Mouse (Mus musculus) lung, adult 2 months (tissue): ENCODE data around the gene Msrb1. TPM values are rescaled to one million over a fixed set of nuclear protein-coding genes. Genes with fewer than 3 reads are reported as not detected.
A peak's percentile ranks its signal among the peaks of the same experiment; 100 is the strongest.

Source experiments
- DNase-seq: peaks from one replicate; pipeline ENCODE4 v3.0.0; 2022
- H3K4me1 ChIP-seq: fragments of 200-500 bp; 2 replicates; pipeline ENCODE4 v1.6.1; 2011; ENCODE audit warnings: low read length; ENCODE audit not compliant: control insufficient read depth, insufficient read depth
- H3K4me3 ChIP-seq: fragments of 200-500 bp; replicated peaks from 2 replicates; pipeline ENCODE3; 2011; ENCODE audit warnings: low read depth, mild to moderate bottlenecking, control low read depth, low read length; ENCODE audit errors: extremely low read depth
- CTCF ChIP-seq: fragments of 200-500 bp; IDR thresholded peaks from 2 replicates; pipeline ENCODE4 v1.5.1; 2011; ENCODE audit warnings: mild to moderate bottlenecking, low read length, control low read depth; ENCODE audit not compliant: insufficient read depth
- POLR2A ChIP-seq: fragments of 200-500 bp; IDR thresholded peaks from 2 replicates; pipeline ENCODE4 v1.6.1; 2011; ENCODE audit warnings: low read depth, mild to moderate bottlenecking, control low read depth, low read length, borderline replicate concordance; ENCODE audit errors: extremely low read depth
- WGBS: fragments of 180-500 bp; shearing (Covaris S2); methylation state at CpG from one replicate; pipeline ENCODE4 v1.1.7; 2018; 5-methylcytosine and 5-hydroxymethylcytosine counted together
- polyA plus RNA-seq: library from polyadenylated mRNA; depleted of rRNA; stranded (reverse); fragments of >200 nt; gene quantifications from 2 replicates; pipeline ENCODE4 v1.2.3, GENCODE M21; 2012

Msrb1 gene
- polyA plus RNA-seq, 1 experiment = 103 TPM

DNA sequence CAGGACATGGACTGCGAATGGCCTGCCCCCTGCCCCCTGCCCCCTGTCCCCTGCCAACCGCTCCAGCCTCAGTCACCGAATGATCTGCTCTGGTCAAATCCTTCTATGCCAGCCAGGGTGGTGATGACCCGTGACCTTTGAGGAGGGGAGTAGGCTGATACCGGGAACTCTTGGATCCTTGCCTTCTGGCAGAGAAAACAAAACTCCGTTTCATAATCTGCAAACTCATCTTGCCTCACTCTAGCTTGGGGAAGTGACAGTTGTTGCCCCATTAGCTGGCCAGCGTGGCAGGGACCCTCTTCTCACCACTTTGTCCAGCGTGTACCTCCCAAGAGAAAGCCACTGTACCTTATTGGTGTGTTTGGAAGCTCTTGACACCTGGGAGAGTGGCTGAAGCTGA lies 5.9 kb downstream of the Msrb1 start:
- no peak for DNase-seq
- 56% methylated on average over 8 of the region's 8 CpGs for WGBS

DNA sequence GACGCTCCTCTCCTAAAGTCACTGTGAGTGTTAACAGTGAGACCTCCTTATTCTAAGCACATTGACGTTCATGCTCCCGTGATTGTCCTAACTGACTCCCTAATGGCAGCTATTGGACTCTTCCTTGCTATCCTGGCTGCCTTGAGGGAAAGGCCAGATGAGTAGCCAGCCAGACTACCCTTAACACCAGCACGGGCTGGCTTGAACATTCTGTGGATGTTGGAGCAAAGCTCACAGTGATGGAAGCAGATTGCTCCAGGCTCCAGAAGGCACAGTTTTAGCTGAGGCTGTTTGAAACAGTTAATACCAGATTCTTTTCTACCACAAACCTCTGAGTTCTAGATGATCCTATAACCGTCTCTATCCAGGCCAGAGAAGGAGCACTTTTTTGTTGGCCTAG lies 7.5 kb downstream of the Msrb1 start:
- no peak overlapping the region for H3K4me3 ChIP-seq
- TF ChIP-seq POLR2A = no peak
- TF ChIP-seq CTCF = no peak
- 72% methylated on average over 5 of the region's 5 CpGs for WGBS
- no peaks in the 10 kb centered on the region for H3K4me1 ChIP-seq
- DNase-seq = no peak

More for the DNA sequence above, 5.9 kb downstream of the Msrb1 start:
- Histone ChIP-seq H3K4me1 (peaks cover 3% of the 10 kb centered on the region; the same call in 1 of the 2 replicates), H3K4me3 (no peak overlapping the region)
- TF ChIP-seq POLR2A (no peak), CTCF (no peak)

DNA sequence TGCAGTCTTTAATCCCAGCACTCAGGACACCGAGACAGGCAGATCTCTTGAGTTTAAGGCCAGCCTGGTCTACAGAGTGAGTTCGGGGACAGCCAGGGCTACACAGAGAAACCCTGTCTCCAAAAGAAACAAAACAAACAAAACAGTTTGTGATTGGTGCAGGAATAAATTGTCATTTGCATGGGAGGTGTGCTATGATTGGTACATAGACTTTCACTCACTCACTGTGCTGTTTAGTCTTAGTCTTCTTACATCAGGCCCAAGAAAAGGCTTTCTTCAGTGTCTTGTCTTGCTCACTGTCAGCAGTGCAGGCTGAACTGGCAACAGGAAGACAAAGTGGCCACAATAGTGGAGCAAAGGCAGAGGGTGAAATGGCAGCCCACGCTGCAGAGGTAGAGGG lies 7.9 kb downstream of the Msrb1 start:
- no peak for DNase-seq
- no peak overlapping the region for H3K4me3 ChIP-seq
- TF ChIP-seq CTCF (no peak), POLR2A (no peak)
- WGBS = 74% methylated on average over 3 of the region's 3 CpGs
- H3K4me1 ChIP-seq = no peaks in the 10 kb centered on the region

DNA sequence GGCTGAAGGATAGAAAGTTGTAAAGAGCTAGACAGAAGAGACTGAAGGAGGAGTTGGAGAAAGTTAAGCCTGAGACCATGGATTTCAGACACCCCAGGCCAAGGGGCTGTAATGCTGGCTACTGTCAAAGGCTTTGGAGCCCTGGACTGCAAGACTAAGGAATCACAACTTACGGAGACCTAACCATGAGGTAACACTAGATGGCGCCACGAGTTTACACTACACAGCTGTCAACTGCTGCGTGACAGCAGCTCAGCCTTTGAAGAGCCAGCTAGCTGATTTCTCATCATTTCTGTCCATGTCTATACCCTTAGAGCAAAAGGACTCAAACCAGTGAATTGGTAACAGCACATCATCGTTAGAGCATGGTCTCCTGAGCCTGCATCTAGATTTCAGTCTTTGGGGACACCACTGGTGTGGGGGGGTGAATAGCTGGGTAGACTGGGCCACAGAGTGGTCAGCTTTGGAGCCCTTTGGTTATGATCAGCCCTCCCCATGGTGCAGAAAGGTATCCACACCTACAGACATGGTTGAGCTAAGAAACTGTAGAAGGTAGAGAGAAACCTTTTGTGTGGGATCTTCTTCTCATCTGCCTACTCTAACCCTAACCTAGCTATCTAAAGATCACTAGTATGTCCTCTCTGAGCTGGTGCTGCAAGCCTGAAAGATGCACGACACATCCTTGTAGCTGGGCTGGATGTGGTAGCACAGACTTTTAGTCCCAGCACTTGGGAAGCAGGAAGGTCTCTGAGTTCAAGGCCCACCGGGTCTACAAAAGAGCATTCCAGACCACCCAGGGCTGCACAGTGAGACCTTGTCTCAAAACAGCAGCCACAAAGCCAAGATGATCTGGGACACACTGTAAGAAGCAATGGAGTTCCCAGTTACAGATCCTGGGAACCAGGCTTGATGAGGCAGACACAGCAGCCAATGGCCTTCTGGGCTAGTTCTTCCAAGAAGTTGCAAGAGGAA lies 9.4 kb downstream of the Msrb1 start:
- WGBS = 20% methylated on average over 7 of the region's 7 CpGs
- Histone ChIP-seq H3K4me1 (no peaks in the 10 kb centered on the region), H3K4me3 (no peak overlapping the region)
- peak; percentile 93 for TF ChIP-seq CTCF
- no peak for TF ChIP-seq POLR2A
- DNase-seq = peak; percentile 76

DNA sequence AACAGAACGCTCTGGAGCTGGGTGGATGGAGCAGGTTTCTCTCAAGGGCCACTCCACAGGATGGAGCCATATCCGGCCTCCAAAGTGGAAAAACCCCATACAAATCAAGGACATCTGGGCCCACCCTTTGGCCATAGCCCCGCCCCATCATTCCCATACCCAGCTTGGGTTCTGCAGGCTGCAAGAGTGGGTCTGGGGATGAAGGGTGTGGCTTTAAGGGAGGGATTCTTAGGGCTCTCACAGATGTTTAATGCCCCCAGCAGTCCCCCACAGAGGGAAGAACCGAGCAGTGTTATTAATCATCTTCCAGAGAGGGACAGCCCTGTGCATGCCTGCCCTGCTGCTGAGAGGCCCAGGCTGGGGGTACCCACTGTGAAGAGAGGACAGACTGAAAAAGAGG lies 10.5 kb downstream of the Msrb1 start:
- no peak overlapping the region for H3K4me3 ChIP-seq
- WGBS = 46% methylated on average over 4 of the region's 4 CpGs
- TF ChIP-seq CTCF (no peak), POLR2A (no peak)

DNA sequence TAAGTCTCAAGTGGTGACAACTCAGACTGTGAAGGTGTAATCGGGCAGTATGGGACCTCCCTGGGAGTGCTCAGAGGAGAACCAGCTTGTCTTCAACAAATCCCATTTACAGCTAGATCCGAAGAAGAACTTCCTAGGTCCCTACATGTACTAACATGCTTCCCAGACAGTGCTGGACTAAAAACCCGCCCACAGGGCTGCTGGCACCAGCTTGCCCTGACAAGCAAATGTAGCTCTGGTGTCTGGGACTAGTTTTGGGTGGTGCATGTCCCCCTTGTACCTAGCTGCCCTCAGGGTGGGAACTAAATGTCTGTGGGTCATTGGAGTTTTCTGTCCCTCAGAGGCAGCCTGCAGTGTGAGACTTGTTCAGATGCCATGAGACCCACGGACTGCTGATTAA lies 15.1 kb downstream of the Msrb1 start:
- 13% methylated on average over 4 of the region's 4 CpGs for WGBS
- no peak overlapping the region for H3K4me3 ChIP-seq
- DNase-seq = no peak
- TF ChIP-seq CTCF = no peak
- no peak for TF ChIP-seq POLR2A
- H3K4me1 ChIP-seq = no peaks in the 10 kb centered on the region

More for the DNA sequence above, 10.5 kb downstream of the Msrb1 start:
- no peak for DNase-seq
- no peaks in the 10 kb centered on the region for H3K4me1 ChIP-seq

DNA sequence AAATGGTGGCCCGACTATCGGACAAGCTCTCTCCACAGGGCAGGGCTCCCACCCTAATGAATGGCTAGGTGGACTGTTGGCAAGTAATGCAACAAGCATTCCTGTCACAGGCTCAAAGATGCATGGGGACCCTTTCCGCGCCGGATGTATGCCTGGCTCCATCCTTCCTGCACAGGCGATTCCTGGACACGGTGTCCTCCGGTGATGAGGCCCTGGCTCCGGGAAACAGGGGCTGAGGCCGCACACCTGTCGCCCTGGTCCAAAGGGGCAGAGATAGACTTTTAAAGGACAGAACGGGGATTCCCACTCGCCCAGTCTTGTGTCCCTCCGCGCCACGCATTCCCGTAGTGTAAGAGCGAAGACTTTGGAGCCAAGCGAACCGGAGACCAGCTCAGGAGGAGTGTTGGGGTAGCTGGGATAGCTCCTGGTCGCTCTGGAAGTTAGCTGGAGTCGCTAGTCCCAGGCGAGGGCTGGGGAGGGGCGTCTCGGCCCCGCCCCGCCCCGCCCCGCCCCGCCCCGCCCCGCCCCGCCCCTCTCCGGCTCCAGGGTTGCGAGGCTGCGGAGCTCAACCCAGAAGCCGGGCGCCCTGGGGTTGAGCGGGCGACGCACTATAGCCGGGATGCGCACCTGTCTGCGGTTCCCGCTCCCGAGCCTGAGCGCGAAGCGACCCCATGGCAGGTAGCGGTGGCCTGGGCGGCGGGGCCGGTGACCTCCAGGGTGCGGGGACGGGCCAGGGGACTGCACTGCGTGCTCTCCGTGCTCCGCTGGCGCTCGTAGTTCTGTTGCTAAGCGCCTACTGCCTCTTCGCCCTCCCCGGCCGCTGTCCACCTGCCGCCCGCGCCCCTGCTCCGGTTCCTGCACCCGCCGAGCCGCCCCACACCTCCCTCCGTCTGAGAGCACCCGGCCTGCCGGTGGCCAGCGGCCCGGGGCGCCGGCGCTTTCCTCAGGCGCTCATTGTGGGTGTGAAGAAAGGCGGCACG lies 16.3 kb downstream of the Msrb1 start, which contains the start of gene Hs3st6:
Gene Hs3st6 (plus strand): TSS at position 574 of the 980 bp plus-strand sequence.
- DNase-seq = peak; percentile 51
- Histone ChIP-seq H3K4me3 (peak within 1 kb of the TSS; percentile 47), H3K4me1 (no peaks in the 10 kb centered on the region)
- no peak for TF ChIP-seq POLR2A
- no peak for TF ChIP-seq CTCF
- 1% methylated on average over 82 of the region's 82 CpGs for WGBS

DNA sequence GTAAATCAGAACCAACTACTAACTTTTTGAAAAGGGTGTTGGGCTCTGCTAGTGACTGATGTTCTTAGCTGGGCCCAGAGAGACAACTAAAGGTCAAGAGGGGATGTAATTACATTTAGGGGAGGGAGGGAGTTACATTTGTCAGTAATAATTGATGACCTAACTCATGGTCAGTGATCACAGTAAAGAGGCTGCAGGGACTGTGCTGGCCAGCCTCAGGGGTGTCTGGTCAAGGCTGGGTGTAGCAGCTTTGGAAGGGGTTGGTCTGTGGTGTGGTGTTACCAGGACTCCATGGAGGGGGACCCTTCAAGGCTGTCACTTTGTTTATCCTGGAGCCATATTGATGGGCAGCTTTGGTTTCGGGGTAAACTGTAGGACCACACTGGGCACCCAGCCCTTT lies 21.0 kb downstream of the Msrb1 start:
- WGBS = 94% methylated on average over 1 of the region's 1 CpGs
- DNase-seq = no peak
- TF ChIP-seq POLR2A = no peak
- TF ChIP-seq CTCF = no peak
- Histone ChIP-seq H3K4me3 (no peak overlapping the region), H3K4me1 (no peaks in the 10 kb centered on the region)

DNA sequence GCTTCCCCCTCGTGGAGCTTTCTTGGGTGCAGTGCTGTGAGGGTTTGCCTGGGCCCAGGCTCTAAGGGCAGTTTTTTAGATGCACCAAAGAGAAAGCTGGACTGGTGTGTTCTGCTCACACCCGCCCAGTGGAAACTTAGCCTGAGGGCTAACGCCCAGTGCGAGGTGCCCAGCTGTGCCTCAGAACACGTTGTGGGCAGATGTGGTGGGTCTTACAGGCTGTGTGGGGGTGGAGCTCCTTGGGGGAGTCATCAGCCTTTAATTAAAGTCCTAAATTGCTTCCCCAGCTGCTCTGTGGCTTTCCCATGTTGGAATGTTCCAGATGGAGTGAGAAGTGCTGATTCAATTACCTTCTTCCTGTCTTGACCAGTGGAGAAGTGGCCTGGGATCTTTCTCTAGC lies 24.7 kb downstream of the Msrb1 start:
- 65% methylated on average over 5 of the region's 5 CpGs for WGBS
- DNase-seq = no peak
- Histone ChIP-seq H3K4me1 (no peaks in the 10 kb centered on the region), H3K4me3 (no peak overlapping the region)
- TF ChIP-seq CTCF = no peak
- no peak for TF ChIP-seq POLR2A
